Mouse (Mus musculus) adrenal gland, adult 10 weeks (tissue): ENCODE data around the gene Olfr305. TPM values are rescaled to one million over a fixed set of nuclear protein-coding genes. Genes with fewer than 3 reads are reported as not detected.

Source experiments
- polyA plus RNA-seq: library from polyadenylated mRNA; stranded (reverse); fragments of 350-450 nt; fragmentation: Illumina TruSeq; extraction: RNeasy Lipid Tissue Mini Kit (QIAGEN cat#74804); gene quantifications from one replicate; pipeline ENCODE4 v1.2.3, GENCODE M21; 2014; ENCODE audit warnings: low read depth, low replicate concordance

Gene Olfr305
- not detected for polyA plus RNA-seq

DNA sequence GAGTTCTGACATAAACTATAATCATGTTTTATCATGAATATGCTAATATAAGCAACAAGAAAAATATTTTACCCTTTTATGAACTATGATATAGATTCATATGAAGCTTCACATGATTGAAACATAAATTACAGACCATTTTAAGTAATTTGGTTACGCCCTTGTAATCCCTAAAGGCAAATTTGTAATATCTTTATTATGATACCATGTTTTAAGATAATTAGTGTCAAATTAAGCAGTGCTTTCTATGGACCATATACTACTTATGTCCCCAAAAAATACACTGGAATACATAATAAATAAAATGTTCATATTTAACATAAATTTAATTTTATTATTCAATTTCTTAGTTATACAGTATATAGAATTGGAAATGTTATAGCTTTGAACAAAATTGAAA, at the start of gene Olfr305:
Gene Olfr305, minus strand, starts transcription at position 101 of the 400 bp plus-strand sequence.

GRCm38 (mm10) chr7:86403546-86403945, 36.8 kb upstream of the Olfr305 start, which contains the start of gene Olfr301:
Gene Olfr301, plus strand, starts transcription at chr7:86403846.

DNA sequence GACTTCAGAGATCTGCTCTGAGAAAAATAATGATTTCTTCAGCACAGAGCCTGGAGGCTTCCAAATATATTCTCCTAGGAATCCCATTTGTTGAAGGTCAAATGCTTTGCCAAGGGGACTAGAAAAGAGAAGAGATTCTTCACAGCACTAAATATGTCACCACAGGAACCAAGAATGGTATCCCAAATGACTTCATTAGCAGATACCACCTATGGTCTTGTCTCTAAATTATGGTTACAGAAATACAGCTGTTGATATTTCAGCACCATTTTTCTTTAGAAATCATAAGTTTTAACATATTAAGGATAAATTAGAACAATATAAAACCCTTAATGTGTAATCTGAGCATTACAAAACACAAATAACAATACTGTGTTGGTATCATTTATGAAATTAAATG, 31.0 kb upstream of the Olfr305 start, which contains the start of gene Olfr303:
Gene Olfr303, minus strand, starts transcription at position 101 of the 400 bp plus-strand sequence.

GRCm38 (mm10) chr7:86386558-86386957, 19.8 kb upstream of the Olfr305 start, which contains the start of gene Olfr304:
Gene Olfr304, minus strand, starts transcription at chr7:86386658.

GRCm38 (mm10) chr7:86337486-86337885, 29.2 kb downstream of the Olfr305 start, which contains the start of gene Olfr307:
Gene Olfr307, minus strand, starts transcription at chr7:86337586.

GRCm38 (mm10) chr7:86325530-86325929, 41.2 kb downstream of the Olfr305 start, which contains the start of gene Olfr308:
Gene Olfr308, minus strand, starts transcription at chr7:86325630.

GRCm38 (mm10) chr7:86313608-86314007, 53.1 kb downstream of the Olfr305 start, which contains the start of gene Olfr309:
Gene Olfr309, minus strand, starts transcription at chr7:86313708.

Other genes starting within 250 kb of the Olfr305 start
- gene Vmn2r75, start 195.2 kb downstream of the Olfr305 start, polyA plus RNA-seq = not detected
- not detected for gene Vmn2r76, start 120.6 kb downstream of the Olfr305 start, polyA plus RNA-seq
- not detected for gene Olfr310, start 89.8 kb downstream of the Olfr305 start, polyA plus RNA-seq
- gene Olfr309, start 53.2 kb downstream of the Olfr305 start, polyA plus RNA-seq = not detected
- gene Olfr308, start 41.3 kb downstream of the Olfr305 start, polyA plus RNA-seq = not detected
- gene Olfr307, start 29.3 kb downstream of the Olfr305 start, polyA plus RNA-seq = not detected
- gene Olfr304, start 19.7 kb upstream of the Olfr305 start, polyA plus RNA-seq = not detected
- gene Olfr303, start 30.9 kb upstream of the Olfr305 start, polyA plus RNA-seq = not detected
- gene Olfr301, start 36.9 kb upstream of the Olfr305 start, polyA plus RNA-seq = not detected
- not detected for gene Olfr299, start 93.0 kb upstream of the Olfr305 start, polyA plus RNA-seq
- not detected for gene Olfr298, start 125.6 kb upstream of the Olfr305 start, polyA plus RNA-seq
- gene Olfr297, start 153.0 kb upstream of the Olfr305 start, polyA plus RNA-seq = not detected
- gene Olfr295, start 216.9 kb upstream of the Olfr305 start, polyA plus RNA-seq = not detected
- gene Olfr294, start 249.7 kb upstream of the Olfr305 start, polyA plus RNA-seq = not detected